Mouse (Mus musculus) stomach, postnatal 0 days (tissue): ENCODE measurements around the gene Vmn1r14. TPM values are rescaled to one million over a fixed set of nuclear protein-coding genes. Genes with fewer than 3 reads are reported as not detected.
"Not testable (repeated sequence)": the region's sequence is repeated elsewhere in the genome, so short reads cannot be mapped to it uniquely, and the experiment has no call there.

ENCODE experiments used
- ATAC-seq: fragments of 200-750 bp; cut with Nextera tagmentation; 2 replicates; pipeline ENCODE4 v1.8.0; 2017; ENCODE audit not compliant: low FRiP score, low TSS enrichment
- DNase-seq: peaks from one replicate; pipeline ENCODE4 v3.0.0-alpha.2; 2016; ENCODE audit warnings: low spot score
- H3K27ac ChIP-seq: fragments of 300-500 bp; sonication (generic); replicated peaks from 2 replicates; pipeline ENCODE4 v1.5.1; 2014; ENCODE audit warnings: mild to moderate bottlenecking, control low read depth
- H3K27me3 ChIP-seq: fragments of 300-500 bp; sonication (generic); 2 replicates; pipeline ENCODE4 v1.6.1; 2014; ENCODE audit warnings: low read length; ENCODE audit not compliant: control insufficient read depth, insufficient read depth
- H3K36me3 ChIP-seq: fragments of 300-500 bp; sonication (generic); 2 replicates; pipeline ENCODE4 v1.6.1; 2014; ENCODE audit warnings: low read length, mixed read lengths; ENCODE audit not compliant: control insufficient read depth, insufficient read depth
- H3K4me1 ChIP-seq: fragments of 300-500 bp; sonication (generic); replicated peaks from 2 replicates; pipeline ENCODE4 v1.6.1; 2014; ENCODE audit warnings: antibody characterized with exemption; ENCODE audit not compliant: control insufficient read depth, insufficient read depth
- H3K4me2 ChIP-seq: fragments of 300-500 bp; sonication (generic); replicated peaks from 2 replicates; pipeline ENCODE4 v1.6.1; 2014; ENCODE audit warnings: low read depth, mild to moderate bottlenecking, control low read depth, moderate library complexity
- H3K4me3 ChIP-seq: fragments of 300-500 bp; sonication (generic); 2 replicates; pipeline ENCODE4 v1.5.1; 2014; ENCODE audit warnings: low read depth, low read length, control low read depth
- H3K9ac ChIP-seq: fragments of 300-500 bp; sonication (generic); 2 replicates; pipeline ENCODE4 v1.6.1; 2014; ENCODE audit warnings: mild to moderate bottlenecking, low read length, control low read depth, mixed read lengths
- H3K9me3 ChIP-seq: fragments of 300-500 bp; sonication (generic); 2 replicates; pipeline ENCODE4 v1.6.1; 2016; ENCODE audit warnings: low read length; ENCODE audit not compliant: control insufficient read depth
- CTCF ChIP-seq: IDR thresholded peaks from 2 replicates; pipeline ENCODE4 v1.5.1; 2016; ENCODE audit warnings: antibody characterized with exemption, low read depth, mild to moderate bottlenecking, moderate library complexity
- EP300 ChIP-seq: optimal IDR thresholded peaks from 2 replicates; pipeline ENCODE3; 2016; ENCODE audit warnings: antibody characterized with exemption
- WGBS: fragments of 180-500 bp; shearing (Covaris S2); extraction: QIAGEN DNeasy Blood & Tissue Kit; methylation state at CpG from one replicate; pipeline ENCODE4 v1.1.7; 2014; 5-methylcytosine and 5-hydroxymethylcytosine counted together
- polyA plus RNA-seq: library from polyadenylated mRNA; unstranded; fragments of >200 nt; fragmentation: Nextera tagmentation; extraction: Ambion mirVana; gene quantifications from 2 replicates; pipeline ENCODE4 v1.2.1, GENCODE M21; 2015

The Vmn1r14 gene
- not detected in 2 replicates for polyA plus RNA-seq

- DNase-seq (no peak), ATAC-seq (no peak)
- Histone ChIP-seq H3K4me3 (no peak within 1 kb of the TSS), H3K27ac (no peak within 1 kb of the TSS), H3K9me3 (no peaks in the 10 kb centered on the region), H3K4me1 (no peaks in the 10 kb centered on the region), H3K27me3 (no peaks in the 10 kb centered on the region), H3K4me2 (no peak within 1 kb of the TSS), H3K9ac (no peak within 1 kb of the TSS), H3K36me3 (no peaks in the 10 kb centered on the region)
- WGBS: 90% methylated on average over 3 of the region's 3 CpGs
- TF ChIP-seq EP300 (no peak), CTCF (no peak)
Observed at GRCm38 (mm10) chr6:57231386-57231785, at the start of gene Vmn1r14. Gene Vmn1r14, plus strand, starts transcription at chr6:57231686.

GRCm38 (mm10) chr6:57190016-57190415 is 41.5 kb upstream of the Vmn1r14 start:
- not testable (repeated sequence) for H3K4me1 ChIP-seq, H3K4me3 ChIP-seq, H3K4me2 ChIP-seq, H3K27ac ChIP-seq, H3K9ac ChIP-seq, ATAC-seq, H3K27me3 ChIP-seq, H3K9me3 ChIP-seq, DNase-seq, H3K36me3 ChIP-seq
- WGBS: 45% methylated on average over 3 of the region's 3 CpGs

- not testable (repeated sequence) for ATAC-seq, H3K36me3 ChIP-seq, H3K4me1 ChIP-seq, H3K4me3 ChIP-seq, H3K9me3 ChIP-seq, H3K4me2 ChIP-seq, H3K9ac ChIP-seq, H3K27me3 ChIP-seq, H3K27ac ChIP-seq, DNase-seq
- WGBS: 94% methylated on average over 1 of the region's 1 CpGs
Observed at GRCm38 (mm10) chr6:57202990-57203389, 28.5 kb upstream of the Vmn1r14 start, which contains the start of gene Vmn1r13. Gene Vmn1r13, plus strand, starts transcription at chr6:57203290.

GRCm38 (mm10) chr6:57257652-57258051 is 26.2 kb downstream of the Vmn1r14 start, which contains the start of gene Vmn1r15:
Gene Vmn1r15, plus strand, starts transcription at chr6:57257952.
- H3K4me2 ChIP-seq: no peak within 1 kb of the TSS
- ATAC-seq (no peak), DNase-seq (no peak)
- WGBS: 71% methylated on average over 1 of the region's 1 CpGs
- H3K27me3 ChIP-seq: no peaks in the 10 kb centered on the region
- no peaks in the 10 kb centered on the region for H3K36me3 ChIP-seq
- no peak within 1 kb of the TSS for H3K27ac ChIP-seq
- no peak within 1 kb of the TSS for H3K9ac ChIP-seq
- H3K4me1 ChIP-seq: no peaks in the 10 kb centered on the region
- no peaks in the 10 kb centered on the region for H3K9me3 ChIP-seq
- H3K4me3 ChIP-seq: no peak within 1 kb of the TSS
- TF ChIP-seq EP300 (no peak), CTCF (no peak)

- no peak overlapping the region for H3K9ac ChIP-seq
- no peak overlapping the region for H3K4me3 ChIP-seq
- no peak overlapping the region for H3K4me2 ChIP-seq
- no peaks in the 10 kb centered on the region for H3K27me3 ChIP-seq
- DNase-seq (no peak), ATAC-seq (peak; percentile 21; the same call in 1 of the 2 replicates)
- H3K9me3 ChIP-seq: no peaks in the 10 kb centered on the region
- no peaks in the 10 kb centered on the region for H3K36me3 ChIP-seq
- no peaks in the 10 kb centered on the region for H3K4me1 ChIP-seq
- 65% methylated on average over 2 of the region's 2 CpGs for WGBS
- TF ChIP-seq CTCF (no peak), EP300 (no peak)
- no peak overlapping the region for H3K27ac ChIP-seq
Observed at GRCm38 (mm10) chr6:57260990-57261389, 29.5 kb downstream of the Vmn1r14 start.

GRCm38 (mm10) chr6:57271881-57272280 is 40.4 kb downstream of the Vmn1r14 start:
- ATAC-seq (no peak), DNase-seq (no peak)
- no peak overlapping the region for H3K4me3 ChIP-seq
- 58% methylated on average over 3 of the region's 3 CpGs for WGBS
- no peaks in the 10 kb centered on the region for H3K4me1 ChIP-seq
- no peak overlapping the region for H3K27ac ChIP-seq
- H3K9ac ChIP-seq: no peak overlapping the region
- no peaks in the 10 kb centered on the region for H3K36me3 ChIP-seq
- no peaks in the 10 kb centered on the region for H3K27me3 ChIP-seq
- H3K9me3 ChIP-seq: no peaks in the 10 kb centered on the region
- no peak overlapping the region for H3K4me2 ChIP-seq
- TF ChIP-seq EP300 (no peak), CTCF (no peak)
